Mouse (Mus musculus) liver, embryonic 14.5 days (tissue): Measurements from ENCODE around the gene Lxn. TPM values are rescaled to one million over a fixed set of nuclear protein-coding genes. Genes with fewer than 3 reads are reported as not detected.

Source experiments
- ATAC-seq: fragments of 200-750 bp; cut with Nextera tagmentation; 2 replicates; pipeline ENCODE4 v1.8.0; 2017; ENCODE audit warnings: moderate number of reproducible peaks, mild to moderate bottlenecking, moderate library complexity; ENCODE audit not compliant: insufficient read depth
- DNase-seq, 3 experiments: peaks; one replicate each; pipeline ENCODE4 v3.0.0-alpha.2; 2012 to 2013; ENCODE audit warnings: low read depth in 3 of 3, low spot score in 3 of 3
- H3K27ac ChIP-seq: fragments of 300-500 bp; sonication (generic); 2 replicates; pipeline ENCODE4 v1.5.1; 2014; ENCODE audit warnings: moderate library complexity, mild to moderate bottlenecking, control low read depth, inconsistent platforms
- H3K27me3 ChIP-seq: fragments of 300-500 bp; sonication (generic); 2 replicates; pipeline ENCODE4 v1.6.1; 2014; ENCODE audit warnings: mild to moderate bottlenecking, low read length, moderate library complexity; ENCODE audit not compliant: control insufficient read depth, insufficient read depth
- H3K36me3 ChIP-seq: fragments of 300-500 bp; sonication (generic); replicated peaks from 2 replicates; pipeline ENCODE4 v1.6.1; 2014; ENCODE audit warnings: low read depth; ENCODE audit not compliant: control insufficient read depth, insufficient read depth
- H3K4me1 ChIP-seq, 2 experiments: fragments of 200-500 bp in 1 of 2; fragments of 300-500 bp in 1 of 2; sonication (generic) in 1 of 2; replicated peaks; 2 replicates each; pipeline ENCODE4 v1.6.1; 2012 to 2014; ENCODE audit warnings: antibody characterized with exemption in 1 of 2, inconsistent platforms in 1 of 2, low read length in 1 of 2; ENCODE audit not compliant: control insufficient read depth in 2 of 2, insufficient read depth in 2 of 2
- H3K4me2 ChIP-seq: fragments of 300-500 bp; sonication (generic); 2 replicates; pipeline ENCODE4 v1.6.1; 2014; ENCODE audit warnings: low read depth, mild to moderate bottlenecking, control low read depth, moderate library complexity
- H3K4me3 ChIP-seq, 2 experiments: fragments of 200-500 bp in 1 of 2; fragments of 300-500 bp in 1 of 2; sonication (generic) in 1 of 2; 2 replicates each; pipeline ENCODE4 v1.5.1; 2012 to 2014; ENCODE audit warnings: low read depth in 2 of 2, low read length in 2 of 2, mild to moderate bottlenecking in 2 of 2, control low read depth in 1 of 2, inconsistent platforms in 1 of 2, moderate library complexity in 1 of 2; ENCODE audit not compliant: insufficient read depth in 1 of 2
- H3K9ac ChIP-seq: fragments of 300-500 bp; sonication (generic); replicated peaks from 2 replicates; pipeline ENCODE4 v1.6.1; 2014; ENCODE audit warnings: mild to moderate bottlenecking, control low read depth, moderate library complexity
- H3K9me3 ChIP-seq: fragments of 300-500 bp; sonication (generic); 2 replicates; pipeline ENCODE4 v1.6.1; 2016; ENCODE audit warnings: low read length, mixed read lengths; ENCODE audit not compliant: control insufficient read depth
- CTCF ChIP-seq: IDR thresholded peaks from 2 replicates; pipeline ENCODE4 v1.5.1; 2016; ENCODE audit warnings: antibody characterized with exemption, low read depth, control low read depth
- EP300 ChIP-seq: IDR thresholded peaks from 2 replicates; pipeline ENCODE4 v1.6.1; 2016; ENCODE audit warnings: antibody characterized with exemption, low read depth
- WGBS: fragments of 180-500 bp; shearing (Covaris S2); extraction: QIAGEN DNeasy Blood & Tissue Kit; methylation state at CpG from one replicate; pipeline ENCODE4 v1.1.7; 2014; ENCODE audit not compliant: insufficient replicate concordance; 5-methylcytosine and 5-hydroxymethylcytosine counted together
- polyA plus RNA-seq, 2 experiments: library from polyadenylated mRNA; depleted of rRNA in 1 of 2; stranded (reverse) in 1 of 2; unstranded in 1 of 2; fragments of >200 nt; fragmentation: Nextera tagmentation in 1 of 2; extraction: Ambion mirVana in 1 of 2; gene quantifications; 2 replicates each; pipeline versions ENCODE4 v1.2.1 to v1.2.3; 2012 to 2014

Gene Lxn
- polyA plus RNA-seq, 2 experiments: 4.1 to 10.2 TPM

- Histone ChIP-seq H3K36me3 (no peaks in the 10 kb centered on the region), H3K9me3 (no peaks in the 10 kb centered on the region), H3K4me2 (no peak overlapping the region), H3K27me3 (no peaks in the 10 kb centered on the region), H3K4me1 (no peaks in the 10 kb centered on the region), H3K9ac (no peak overlapping the region), H3K27ac (no peak overlapping the region), H3K4me3 (no peak overlapping the region)
- ATAC-seq: no peak
- WGBS: 53% methylated on average over 8 of the region's 8 CpGs
- TF ChIP-seq EP300 (no peak), CTCF (no peak)
- no peak for DNase-seq
Measured at GRCm38 (mm10) chr3:67492086-67492869, 28.6 kb upstream of the Lxn start.

- Histone ChIP-seq H3K4me2 (no peak overlapping the region), H3K27me3 (no peaks in the 10 kb centered on the region), H3K4me3 (no peak overlapping the region), H3K27ac (no peak overlapping the region), H3K36me3 (no peaks in the 10 kb centered on the region), H3K9ac (no peak overlapping the region), H3K4me1 (no peaks in the 10 kb centered on the region), H3K9me3 (no peaks in the 10 kb centered on the region)
- DNase-seq (no peak), ATAC-seq (no peak)
- TF ChIP-seq CTCF: no peak
- TF ChIP-seq EP300: no peak
- WGBS: 34% methylated on average over 4 of the region's 4 CpGs
Measured at GRCm38 (mm10) chr3:67490156-67490555, 26.4 kb upstream of the Lxn start.

GRCm38 (mm10) chr3:67485233-67485632 is 21.5 kb upstream of the Lxn start:
- H3K27ac ChIP-seq: no peak overlapping the region
- no peak overlapping the region for H3K4me2 ChIP-seq
- H3K4me3 ChIP-seq: no peak overlapping the region
- WGBS: 66% methylated on average over 2 of the region's 2 CpGs
- no peak overlapping the region for H3K9ac ChIP-seq
- H3K36me3 ChIP-seq: no peaks in the 10 kb centered on the region
- no peaks in the 10 kb centered on the region for H3K9me3 ChIP-seq
- TF ChIP-seq CTCF (no peak), EP300 (no peak)
- no peaks in the 10 kb centered on the region for H3K27me3 ChIP-seq
- no peak for DNase-seq
- ATAC-seq: no peak
- no peaks in the 10 kb centered on the region for H3K4me1 ChIP-seq

- no peak overlapping the region for H3K27ac ChIP-seq
- H3K27me3 ChIP-seq: no peaks in the 10 kb centered on the region
- no peaks in the 10 kb centered on the region for H3K9me3 ChIP-seq
- WGBS: 81% methylated on average over 10 of the region's 10 CpGs
- H3K9ac ChIP-seq: no peak overlapping the region
- no peak overlapping the region for H3K4me3 ChIP-seq
- H3K4me2 ChIP-seq: no peak overlapping the region
- no peaks in the 10 kb centered on the region for H3K36me3 ChIP-seq
- ATAC-seq (no peak), DNase-seq (no peak)
- TF ChIP-seq EP300: no peak
- TF ChIP-seq CTCF: no peak
- H3K4me1 ChIP-seq: no peaks in the 10 kb centered on the region
Measured at GRCm38 (mm10) chr3:67482400-67482799, 18.7 kb upstream of the Lxn start.

GRCm38 (mm10) chr3:67479806-67480205 is 16.1 kb upstream of the Lxn start:
- 81% methylated on average over 11 of the region's 11 CpGs for WGBS
- DNase-seq (no peak), ATAC-seq (no peak)
- Histone ChIP-seq H3K4me3 (no peak overlapping the region), H3K36me3 (peaks cover 7% of the 10 kb centered on the region), H3K4me1 (no peaks in the 10 kb centered on the region), H3K9me3 (no peaks in the 10 kb centered on the region), H3K27me3 (no peaks in the 10 kb centered on the region), H3K4me2 (no peak overlapping the region), H3K27ac (no peak overlapping the region), H3K9ac (no peak overlapping the region)
- TF ChIP-seq EP300: no peak
- TF ChIP-seq CTCF: no peak
